Mouse (Mus musculus) liver, adult 10 weeks (tissue): Measurements from ENCODE around the gene Wif1. TPM values are rescaled to one million over a fixed set of nuclear protein-coding genes. Genes with fewer than 3 reads are reported as not detected.

Experiments used
- polyA plus RNA-seq: library from polyadenylated mRNA; stranded (reverse); fragments of 350-450 nt; fragmentation: Illumina TruSeq; extraction: RNeasy Lipid Tissue Mini Kit (QIAGEN cat#74804); gene quantifications from one replicate; pipeline ENCODE4 v1.2.3, GENCODE M21; 2014; ENCODE audit warnings: low read depth, low replicate concordance

The Wif1 gene
- polyA plus RNA-seq, result 0.26 TPM

GRCm38 (mm10) chr10:121033826-121034568 lies at the start of gene Wif1:
TSS of gene Wif1 (plus strand) at chr10:121033960.

Other genes starting within 250 kb of the Wif1 start
- 8.3 TPM for gene Msrb3, start 134.9 kb upstream of the Wif1 start, polyA plus RNA-seq
- 8.8 TPM for gene Lemd3, start 54.6 kb upstream of the Wif1 start, polyA plus RNA-seq